Mouse (Mus musculus) forebrain, embryonic 13.5 days (tissue): ENCODE measurements at regions not wholly inside any gene's neighbourhood (a gene's known extent, or its start where the extent isn't known, plus 50 kb on each side); places are given as distances from the start of the nearest gene placed in this dataset.

ENCODE experiments used
- ATAC-seq: fragments of 200-750 bp; cut with Nextera tagmentation; 2 replicates; pipeline ENCODE4 v1.8.0; 2017
- H3K27ac ChIP-seq: fragments of 300-500 bp; sonication (generic); 2 replicates; pipeline ENCODE4 v1.5.1; 2015; ENCODE audit warnings: inconsistent platforms, mild to moderate bottlenecking, moderate library complexity
- H3K27me3 ChIP-seq: fragments of 300-500 bp; sonication (generic); 2 replicates; pipeline ENCODE4 v1.6.1; 2015; ENCODE audit warnings: mild to moderate bottlenecking, inconsistent platforms
- H3K36me3 ChIP-seq: fragments of 300-500 bp; sonication (generic); 2 replicates; pipeline ENCODE4 v1.6.1; 2015; ENCODE audit warnings: mild to moderate bottlenecking, inconsistent platforms; ENCODE audit not compliant: poor library complexity, severe bottlenecking
- H3K4me1 ChIP-seq: fragments of 300-500 bp; sonication (generic); 2 replicates; pipeline ENCODE4 v1.6.1; 2015; ENCODE audit warnings: inconsistent platforms
- H3K4me2 ChIP-seq: fragments of 300-500 bp; sonication (generic); 2 replicates; pipeline ENCODE4 v1.6.1; 2015; ENCODE audit warnings: inconsistent platforms, mild to moderate bottlenecking, moderate library complexity
- H3K4me3 ChIP-seq: fragments of 300-500 bp; sonication (generic); 2 replicates; pipeline ENCODE4 v1.5.1; 2015; ENCODE audit warnings: mild to moderate bottlenecking, inconsistent platforms
- H3K9ac ChIP-seq: fragments of 300-500 bp; sonication (generic); 2 replicates; pipeline ENCODE4 v1.6.1; 2015; ENCODE audit warnings: mild to moderate bottlenecking, inconsistent platforms
- H3K9me3 ChIP-seq: fragments of 300-500 bp; sonication (generic); replicated peaks from 2 replicates; pipeline ENCODE4 v1.6.1; 2016; ENCODE audit warnings: inconsistent platforms
- WGBS: fragments of 180-500 bp; shearing (Covaris S2); methylation state at CpG from one replicate; pipeline ENCODE4 v1.1.7; 2015; 5-methylcytosine and 5-hydroxymethylcytosine counted together

DNA sequence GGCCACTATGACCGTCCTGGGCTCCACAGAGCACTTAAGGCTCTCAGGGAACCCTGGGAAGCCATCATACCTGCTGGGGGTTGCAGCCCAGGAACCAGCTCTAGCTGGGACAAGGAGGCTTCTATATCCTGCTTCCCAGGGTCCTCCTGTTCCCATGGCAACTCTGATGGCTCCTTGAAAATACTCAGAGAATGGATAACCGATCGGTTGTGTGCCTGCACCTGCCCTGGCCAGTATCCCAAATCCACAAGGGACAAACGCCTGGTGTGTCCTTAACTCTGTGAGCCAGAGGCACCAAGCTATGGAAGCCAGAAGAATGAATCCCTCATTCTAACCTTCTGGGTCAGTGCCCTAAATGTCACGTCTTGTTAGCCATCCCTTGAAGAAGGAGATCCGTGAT, 469.6 kb upstream of the Gulo start:
- Histone ChIP-seq H3K36me3 (no peaks in the 10 kb centered on the region), H3K4me2 (no peak overlapping the region), H3K4me1 (peaks cover 6% of the 10 kb centered on the region), H3K4me3 (no peak overlapping the region), H3K27ac (no peak overlapping the region), H3K27me3 (no peaks in the 10 kb centered on the region), H3K9ac (no peak overlapping the region), H3K9me3 (peaks cover 6% of the 10 kb centered on the region)
- ATAC-seq: no peak
- WGBS: 45% methylated on average over 6 of the region's 6 CpGs

GRCm38 (mm10) chr14:66475026-66475425, 466.0 kb upstream of the Gulo start:
- Histone ChIP-seq H3K4me1 (peaks cover 15% of the 10 kb centered on the region), H3K4me2 (no peak overlapping the region), H3K27ac (no peak overlapping the region), H3K36me3 (no peaks in the 10 kb centered on the region), H3K4me3 (no peak overlapping the region), H3K9ac (no peak overlapping the region), H3K27me3 (no peaks in the 10 kb centered on the region), H3K9me3 (no peaks in the 10 kb centered on the region)
- WGBS: 69% methylated on average over 1 of the region's 1 CpGs
- ATAC-seq: no peak

DNA sequence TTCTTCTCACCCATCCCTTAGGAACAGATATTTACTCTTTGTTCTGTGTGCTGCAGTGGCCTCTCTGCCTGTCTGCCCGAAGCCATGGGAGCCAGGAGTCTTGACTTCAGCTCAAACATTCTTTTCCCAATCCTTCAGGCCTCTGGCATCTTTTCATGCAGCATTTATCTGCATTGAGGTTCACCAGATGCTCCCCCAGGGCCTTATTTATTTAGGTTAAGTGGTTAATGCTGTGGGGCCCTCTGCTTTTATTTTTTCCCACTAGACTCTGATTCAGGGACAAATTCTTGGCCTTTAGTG, 464.2 kb upstream of the Gulo start:
- H3K9me3 ChIP-seq: no peaks in the 10 kb centered on the region
- peaks cover 9% of the 10 kb centered on the region; the same call in 1 of the 2 replicates for H3K4me1 ChIP-seq
- 39% methylated on average over 1 of the region's 1 CpGs for WGBS
- H3K36me3 ChIP-seq: no peaks in the 10 kb centered on the region
- no peak overlapping the region for H3K27ac ChIP-seq
- H3K4me3 ChIP-seq: no peak overlapping the region
- H3K27me3 ChIP-seq: no peaks in the 10 kb centered on the region
- H3K4me2 ChIP-seq: no peak overlapping the region
- ATAC-seq: no peak
- H3K9ac ChIP-seq: no peak overlapping the region

GRCm38 (mm10) chr14:66472537-66473250, 463.7 kb upstream of the Gulo start:
- H3K27ac ChIP-seq: no peak overlapping the region; the same call in 1 of the 2 replicates
- ATAC-seq: no peak
- WGBS: 59% methylated on average over 5 of the region's 5 CpGs

DNA sequence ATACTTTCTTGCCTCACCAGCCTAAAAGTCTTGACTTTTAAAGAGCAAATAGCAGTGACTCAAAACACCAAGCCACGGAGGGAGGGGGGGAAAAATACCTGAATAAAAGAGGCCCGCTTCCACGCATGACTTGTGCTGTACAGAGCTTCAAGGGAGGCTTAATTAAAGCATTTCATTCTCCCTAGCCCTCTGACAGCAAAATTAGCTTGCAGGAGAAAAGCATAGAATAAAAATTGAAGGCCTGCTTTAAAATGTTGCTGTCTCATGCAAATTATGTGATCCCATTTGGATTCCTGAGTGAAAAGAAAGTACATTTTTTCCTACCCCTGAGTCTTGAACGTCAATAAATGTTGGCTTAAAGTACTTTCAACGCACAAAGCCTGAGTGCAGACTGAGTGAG, 453.1 kb upstream of the Gulo start:
- H3K9ac ChIP-seq: no peak overlapping the region
- H3K4me2 ChIP-seq: no peak overlapping the region
- H3K9me3 ChIP-seq: no peaks in the 10 kb centered on the region; the same call in 1 of the 2 replicates
- H3K27me3 ChIP-seq: no peaks in the 10 kb centered on the region
- WGBS: 37% methylated on average over 5 of the region's 5 CpGs
- H3K36me3 ChIP-seq: no peaks in the 10 kb centered on the region
- H3K4me3 ChIP-seq: no peak overlapping the region
- peak overlapping the region; percentile 25 for H3K27ac ChIP-seq
- peak; percentile 55; the same call in 1 of the 2 replicates for ATAC-seq
- peaks cover 13% of the 10 kb centered on the region; the same call in 1 of the 2 replicates for H3K4me1 ChIP-seq

More at GRCm38 (mm10) chr14:66472537-66473250, 463.7 kb upstream of the Gulo start:
- no peaks in the 10 kb centered on the region for H3K9me3 ChIP-seq
- H3K4me2 ChIP-seq: no peak overlapping the region
- H3K9ac ChIP-seq: no peak overlapping the region
- H3K4me1 ChIP-seq: peaks cover 9% of the 10 kb centered on the region; the same call in 1 of the 2 replicates
- no peaks in the 10 kb centered on the region for H3K27me3 ChIP-seq
- no peak overlapping the region for H3K4me3 ChIP-seq
- H3K36me3 ChIP-seq: no peaks in the 10 kb centered on the region

GRCm38 (mm10) chr14:66460795-66461194, 451.8 kb upstream of the Gulo start:
- Histone ChIP-seq H3K9me3 (no peaks in the 10 kb centered on the region; the same call in 1 of the 2 replicates), H3K4me1 (peaks cover 13% of the 10 kb centered on the region; the same call in 1 of the 2 replicates), H3K9ac (no peak overlapping the region), H3K27ac (no peak overlapping the region), H3K27me3 (no peaks in the 10 kb centered on the region), H3K36me3 (no peaks in the 10 kb centered on the region), H3K4me3 (no peak overlapping the region), H3K4me2 (no peak overlapping the region)
- no peak for ATAC-seq
- 40% methylated on average over 3 of the region's 3 CpGs for WGBS

DNA sequence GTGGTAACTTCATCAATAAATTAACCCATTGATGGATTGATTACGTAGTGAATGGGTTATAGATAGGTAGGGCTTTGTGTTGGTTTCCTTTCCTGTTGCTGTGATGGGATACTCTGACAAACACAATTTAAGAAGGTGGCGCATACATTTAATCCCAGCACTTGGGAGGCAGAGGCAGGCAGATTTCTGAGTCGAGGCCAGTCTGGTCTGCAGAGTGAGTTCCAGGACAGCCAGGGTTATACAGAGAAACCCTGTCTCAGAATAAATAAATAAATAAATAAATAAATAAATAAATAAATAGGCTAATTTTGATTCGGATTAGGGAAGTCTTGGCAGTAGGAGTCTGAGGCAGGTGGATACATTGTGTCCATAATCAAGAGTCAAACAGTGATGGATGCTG, 449.7 kb upstream of the Gulo start:
- H3K27ac ChIP-seq: no peak overlapping the region
- WGBS: 89% methylated on average over 4 of the region's 4 CpGs

DNA sequence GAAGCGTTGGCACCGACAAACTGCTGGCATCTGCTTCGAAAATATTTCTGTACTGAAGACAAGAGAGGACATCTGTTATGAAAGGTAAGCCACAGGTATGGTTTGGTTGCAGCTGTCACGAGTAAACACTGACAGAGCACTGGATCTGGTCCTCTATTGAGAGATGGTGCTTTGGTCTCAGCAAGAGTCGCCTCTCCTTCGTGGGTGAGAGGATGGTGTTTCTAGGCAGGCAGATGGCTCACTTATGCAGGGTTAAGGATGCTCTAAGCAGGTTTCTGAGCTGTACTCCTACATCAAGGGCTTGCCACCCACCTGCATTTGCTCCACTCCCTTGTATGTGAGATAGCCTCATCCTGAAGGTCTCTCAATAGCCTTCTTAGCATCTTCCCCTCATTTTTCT, 448.3 kb upstream of the Gulo start:
- Histone ChIP-seq H3K36me3 (no peaks in the 10 kb centered on the region), H3K4me2 (no peak overlapping the region), H3K4me3 (no peak overlapping the region), H3K27me3 (no peaks in the 10 kb centered on the region), H3K4me1 (peaks cover 13% of the 10 kb centered on the region; the same call in 1 of the 2 replicates), H3K9me3 (peaks cover 5% of the 10 kb centered on the region; the same call in 1 of the 2 replicates), H3K9ac (no peak overlapping the region), H3K27ac (no peak overlapping the region)
- 82% methylated on average over 6 of the region's 6 CpGs for WGBS
- no peak for ATAC-seq

More for the DNA sequence above, 449.7 kb upstream of the Gulo start:
- H3K36me3 ChIP-seq: no peaks in the 10 kb centered on the region
- no peak overlapping the region for H3K4me3 ChIP-seq
- H3K9me3 ChIP-seq: no peaks in the 10 kb centered on the region; the same call in 1 of the 2 replicates
- H3K27me3 ChIP-seq: no peaks in the 10 kb centered on the region
- H3K9ac ChIP-seq: no peak overlapping the region
- H3K4me2 ChIP-seq: no peak overlapping the region
- H3K4me1 ChIP-seq: peaks cover 13% of the 10 kb centered on the region; the same call in 1 of the 2 replicates
- no peak for ATAC-seq

- no peak for ATAC-seq
- Histone ChIP-seq H3K27me3 (no peaks in the 10 kb centered on the region), H3K4me2 (no peak overlapping the region), H3K4me1 (0 out of 2 replicates have a peak, but pooled peaks cover 3% of the 10 kb centered on the region), H3K4me3 (no peak overlapping the region), H3K36me3 (no peaks in the 10 kb centered on the region), H3K27ac (no peak overlapping the region), H3K9ac (no peak overlapping the region), H3K9me3 (0 out of 2 replicates have a peak, but pooled peaks cover 5% of the 10 kb centered on the region)
- 86% methylated on average over 3 of the region's 3 CpGs for WGBS
These were observed 443.8 kb upstream of the Gulo start for GRCm38 (mm10) chr14:66452828-66453227.

GRCm38 (mm10) chr14:66450351-66450750, 441.3 kb upstream of the Gulo start:
- Histone ChIP-seq H3K36me3 (no peaks in the 10 kb centered on the region), H3K4me1 (0 out of 2 replicates have a peak, but pooled peaks cover 3% of the 10 kb centered on the region), H3K27ac (no peak overlapping the region), H3K4me3 (no peak overlapping the region), H3K27me3 (no peaks in the 10 kb centered on the region), H3K9me3 (0 out of 2 replicates have a peak, but pooled peaks cover 5% of the 10 kb centered on the region), H3K9ac (no peak overlapping the region), H3K4me2 (no peak overlapping the region)
- 62% methylated on average over 10 of the region's 10 CpGs for WGBS
- no peak for ATAC-seq

- no peak for ATAC-seq
- no peaks in the 10 kb centered on the region for H3K4me1 ChIP-seq
- no peak overlapping the region for H3K4me3 ChIP-seq
- WGBS: 23% methylated on average over 1 of the region's 1 CpGs
- H3K4me2 ChIP-seq: no peak overlapping the region
- no peaks in the 10 kb centered on the region for H3K9me3 ChIP-seq
- no peak overlapping the region for H3K27ac ChIP-seq
- H3K27me3 ChIP-seq: no peaks in the 10 kb centered on the region
- no peaks in the 10 kb centered on the region for H3K36me3 ChIP-seq
- no peak overlapping the region for H3K9ac ChIP-seq
These were observed 433.6 kb upstream of the Gulo start for GRCm38 (mm10) chr14:66442576-66442975.

DNA sequence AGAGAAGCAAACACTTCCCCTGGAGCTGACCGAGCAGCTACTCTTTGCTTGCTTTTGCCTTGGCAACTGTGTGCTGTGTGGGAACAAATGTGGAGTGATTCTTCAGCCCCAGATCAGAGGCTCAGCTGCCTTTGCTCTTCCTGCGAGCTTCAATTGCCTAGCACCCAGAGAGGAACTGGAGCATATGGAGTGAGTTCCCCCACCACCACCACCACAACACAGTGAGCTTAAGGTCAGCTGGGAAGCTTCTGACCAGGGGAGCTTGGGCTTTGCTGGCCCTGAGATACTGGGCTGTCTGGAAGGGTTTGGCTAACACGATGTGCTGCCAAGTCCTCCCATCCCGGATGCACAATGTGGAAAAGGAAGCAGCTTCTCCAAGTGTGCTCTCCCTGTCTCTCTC, 432.8 kb upstream of the Gulo start:
- H3K36me3 ChIP-seq: no peaks in the 10 kb centered on the region
- 72% methylated on average over 4 of the region's 4 CpGs for WGBS
- ATAC-seq: no peak
- H3K9ac ChIP-seq: no peak overlapping the region
- H3K4me2 ChIP-seq: no peak overlapping the region
- H3K27ac ChIP-seq: no peak overlapping the region
- H3K4me3 ChIP-seq: no peak overlapping the region
- H3K27me3 ChIP-seq: no peaks in the 10 kb centered on the region
- no peaks in the 10 kb centered on the region for H3K4me1 ChIP-seq
- H3K9me3 ChIP-seq: no peaks in the 10 kb centered on the region

- H3K9me3 ChIP-seq: no peaks in the 10 kb centered on the region
- no peak for ATAC-seq
- 91% methylated on average over 1 of the region's 1 CpGs for WGBS
- no peak overlapping the region for H3K4me2 ChIP-seq
- H3K4me3 ChIP-seq: no peak overlapping the region
- no peaks in the 10 kb centered on the region for H3K4me1 ChIP-seq
- no peaks in the 10 kb centered on the region for H3K27me3 ChIP-seq
- no peak overlapping the region for H3K9ac ChIP-seq
- no peaks in the 10 kb centered on the region for H3K36me3 ChIP-seq
- H3K27ac ChIP-seq: no peak overlapping the region
These were observed 429.6 kb upstream of the Gulo start for GRCm38 (mm10) chr14:66438572-66438971.
